Mouse (Mus musculus) spleen, adult 2 months (tissue): ENCODE measurements around the gene Sorcs3.

Experiments used
- CTCF ChIP-seq: fragments of 200-500 bp; IDR thresholded peaks from 2 replicates; pipeline ENCODE4 v1.5.1; 2011; ENCODE audit warnings: mild to moderate bottlenecking, inconsistent platforms; ENCODE audit not compliant: insufficient read depth, insufficient read length, insufficient replicate concordance; ENCODE audit errors: extremely low read depth
- POLR2A ChIP-seq: fragments of 200-500 bp; IDR thresholded peaks from 2 replicates; pipeline ENCODE4 v1.6.1; 2011; ENCODE audit warnings: low read depth, low read length, inconsistent platforms

- TF ChIP-seq CTCF (no peak), POLR2A (no peak)
Observed at GRCm38 (mm10) chr19:48282250-48282649, 76.4 kb downstream of the Sorcs3 start.
